ENCODE assay signal across 10 mouse cellular contexts in the genomic region with DNA sequence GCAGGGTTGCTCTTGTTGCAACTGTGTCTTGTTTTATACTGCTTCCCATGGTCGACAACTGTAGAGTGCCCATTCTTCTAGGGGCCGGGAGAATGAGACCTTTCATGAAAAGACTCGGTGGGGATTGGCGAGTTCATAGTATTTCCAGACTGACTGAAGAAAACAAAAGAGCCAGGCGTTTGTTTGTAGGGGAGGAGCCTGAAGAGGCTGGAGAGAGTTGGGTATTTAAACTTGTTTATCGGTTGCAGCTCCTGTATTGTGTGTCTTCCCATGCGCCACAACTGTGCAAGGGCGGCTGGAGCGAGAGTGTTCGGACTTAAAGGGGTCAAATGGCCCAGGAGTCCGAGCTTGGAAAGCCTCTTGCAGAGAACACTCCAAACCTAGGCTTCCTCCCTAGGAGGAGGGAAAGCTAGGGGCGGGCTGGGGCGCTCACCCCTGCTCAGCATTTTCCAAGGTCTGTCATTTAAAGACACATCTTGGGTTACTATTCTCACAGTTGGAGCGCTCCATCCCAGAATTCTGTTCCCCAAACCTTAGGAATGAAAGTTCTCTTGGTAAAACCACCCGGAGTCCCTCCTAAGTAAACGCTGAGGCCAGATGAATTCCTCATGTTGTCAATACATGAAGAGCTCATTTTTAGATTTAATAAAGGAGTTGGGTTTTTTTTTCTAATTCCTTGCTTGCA. TPM values are rescaled to one million over a fixed set of nuclear protein-coding genes. Genes with fewer than 3 reads are reported as not detected.
DNase-seq lines count a peak whose midpoint lies in the region; ATAC-seq lines count a peak whose summit lies in the region.
"Had no signal": no experiment of that assay in that cellular context is flagged by ENCODE, and none has a peak within 500 bp of the region (broad histone marks: within the 10 kb centered on the region; RNA-seq: fewer than 3 reads in every experiment).

No protein-coding gene starts in this region.

- no peak for ATAC-seq in forebrain, embryonic 12.5 days (ENCODE audit: low FRiP score)
- no peak for ATAC-seq in limb, embryonic 15.5 days (ENCODE audit: insufficient number of reproducible peaks, low FRiP score, low TSS enrichment, low read depth)

- peak; percentile 74 for DNase-seq in heart, embryonic 10.5 days (ENCODE audit: low spot score)
- no peak for DNase-seq in heart, adult 9 months (ENCODE audit: low spot score in 2 of 2)
- DNase-seq in A20 (ENCODE audit: low read depth, low spot score), result peak; percentile 43
- DNase-seq in T-cell, adult 2 months (ENCODE audit: low spot score), result no peak
- no peak for DNase-seq in urinary bladder, adult 18-20 months (ENCODE audit: low spot score in 2 of 2)
- DNase-seq in frontal cortex, adult 2 months (ENCODE audit: extremely low spot score in 1 of 2, low spot score in 1 of 2), result no peak
- DNase-seq: cerebellum, adult 11 months had no signal

- no peaks in the 10 kb centered on the region for H3K36me3 ChIP-seq in heart, embryonic 10.5 days
- H3K36me3 ChIP-seq in forebrain, embryonic 12.5 days (replicated peaks), result no peaks in the 10 kb centered on the region
- H3K36me3 ChIP-seq in limb, embryonic 15.5 days, result no peaks in the 10 kb centered on the region

- WGBS in heart, embryonic 10.5 days, result 3% methylated on average over 16 of the region's 16 CpGs
- under 1% methylated on average over 16 of the region's 16 CpGs for WGBS in forebrain, embryonic 12.5 days
- WGBS in limb, embryonic 15.5 days, result 9% methylated on average over 16 of the region's 16 CpGs

- peak overlapping the region; percentile 52 for H3K4me3 ChIP-seq in heart, embryonic 10.5 days
- H3K4me3 ChIP-seq in forebrain, embryonic 12.5 days (replicated peaks), result peak overlapping the region; percentile 23
- no peak overlapping the region for H3K4me3 ChIP-seq in limb, embryonic 15.5 days

- H3K9me3 ChIP-seq in heart, embryonic 10.5 days, result no peaks in the 10 kb centered on the region
- H3K9me3 ChIP-seq in forebrain, embryonic 12.5 days, result no peaks in the 10 kb centered on the region
- no peaks in the 10 kb centered on the region for H3K9me3 ChIP-seq in limb, embryonic 15.5 days

- peak overlapping the region; percentile 85 for H3K27ac ChIP-seq in heart, embryonic 10.5 days
- peak overlapping the region; percentile 59 for H3K27ac ChIP-seq in forebrain, embryonic 12.5 days
- H3K27ac ChIP-seq in limb, embryonic 15.5 days, result no peak overlapping the region
- H3K27ac ChIP-seq: macrophage had no signal

- H3K4me1 ChIP-seq in heart, embryonic 10.5 days, result peaks cover 18% of the 10 kb centered on the region; the same call in 1 of the 2 replicates
- peaks cover 9% of the 10 kb centered on the region for H3K4me1 ChIP-seq in forebrain, embryonic 12.5 days
- peaks cover 3% of the 10 kb centered on the region; the same call in 1 of the 2 replicates for H3K4me1 ChIP-seq in limb, embryonic 15.5 days

- H3K4me2 ChIP-seq in forebrain, embryonic 12.5 days, result peak overlapping the region; percentile 49
- peak overlapping the region; percentile 12; the same call in 1 of the 2 replicates for H3K4me2 ChIP-seq in limb, embryonic 15.5 days

- no peaks in the 10 kb centered on the region for H3K27me3 ChIP-seq in heart, embryonic 10.5 days (ENCODE audit: insufficient read depth, poor library complexity, severe bottlenecking)
- H3K27me3 ChIP-seq in forebrain, embryonic 12.5 days, result no peaks in the 10 kb centered on the region
- no peaks in the 10 kb centered on the region for H3K27me3 ChIP-seq in limb, embryonic 15.5 days

- H3K9ac ChIP-seq in forebrain, embryonic 12.5 days, result no peak overlapping the region
- H3K9ac ChIP-seq in limb, embryonic 15.5 days, result no peak overlapping the region

RNA-seq across cellular contexts. Expression of a gene that starts 5.3 kb away (rescaled TPM):
- 80.6 and 96.1 TPM in 2 replicates for polyA plus RNA-seq in heart, embryonic 10.5 days (2016; fragmentation: Nextera tagmentation; extraction: Ambion mirVana)
- polyA plus RNA-seq in forebrain, embryonic 12.5 days (2016; fragmentation: Nextera tagmentation; extraction: Ambion mirVana), result 98.9 and 107 TPM in 2 replicates
- polyA plus RNA-seq in limb, embryonic 15.5 days (2015; fragmentation: Nextera tagmentation; extraction: Ambion mirVana), result 45.9 and 46.1 TPM in 2 replicates
- polyA plus RNA-seq in frontal cortex, adult 2 months (2012; rRNA removed), result 0.06 and 0.13 TPM in 2 replicates

RNA-seq across cellular contexts. Expression of a gene that starts 43.8 kb away (rescaled TPM):
- polyA plus RNA-seq in heart, embryonic 10.5 days (2016; fragmentation: Nextera tagmentation; extraction: Ambion mirVana), result 63.9 and 87.2 TPM in 2 replicates
- polyA plus RNA-seq in forebrain, embryonic 12.5 days (2016; fragmentation: Nextera tagmentation; extraction: Ambion mirVana), result 164 and 168 TPM in 2 replicates
- 81.9 and 98.3 TPM in 2 replicates for polyA plus RNA-seq in limb, embryonic 15.5 days (2015; fragmentation: Nextera tagmentation; extraction: Ambion mirVana)
- 122 and 139 TPM in 2 replicates for polyA plus RNA-seq in frontal cortex, adult 2 months (2012; rRNA removed)

Comparison
In these comparisons a context has a peak if more than half of its experiments do, and no peak if none do; other contexts are left out.
1. DNase-seq: peak in heart, embryonic 10.5 days (single experiment) and A20 (single experiment); none in heart, adult 9 months (0 of 2), T-cell, adult 2 months (single experiment), urinary bladder, adult 18-20 months (0 of 2) and frontal cortex, adult 2 months (0 of 2).
2. RNA of a gene that starts 5.3 kb away (polyA plus RNA-seq): 98.9 to 107 TPM in forebrain, embryonic 12.5 days, 80.6 to 96.1 TPM in heart, embryonic 10.5 days and 45.9 to 46.1 TPM in limb, embryonic 15.5 days; 0.06 to 0.13 TPM in frontal cortex, adult 2 months; every median in the first group is over 10 times any median in the second.